Mouse (Mus musculus): ENCODE data around the gene Gm12216.

- no peak for TF ChIP-seq GATA1 (IDR thresholded peaks at IDR 0.05; ENCODE audit: low read length)
- no peak for TF ChIP-seq TAL1 (IDR thresholded peaks at IDR 0.05; ENCODE audit: low read length)
Measured at GRCm38 (mm10) chr11:53890906-53891504, 31.9 kb upstream of the Gm12216 start.

Measured in erythroblast, embryonic 14.5 days (primary cell).